Mouse (Mus musculus): ENCODE results near the gene Clec4a4. TPM values are rescaled to one million over a fixed set of nuclear protein-coding genes. Genes with fewer than 3 reads are reported as not detected.

The Clec4a4 gene
- polyA plus RNA-seq, 1 experiment = not detected

DNA sequence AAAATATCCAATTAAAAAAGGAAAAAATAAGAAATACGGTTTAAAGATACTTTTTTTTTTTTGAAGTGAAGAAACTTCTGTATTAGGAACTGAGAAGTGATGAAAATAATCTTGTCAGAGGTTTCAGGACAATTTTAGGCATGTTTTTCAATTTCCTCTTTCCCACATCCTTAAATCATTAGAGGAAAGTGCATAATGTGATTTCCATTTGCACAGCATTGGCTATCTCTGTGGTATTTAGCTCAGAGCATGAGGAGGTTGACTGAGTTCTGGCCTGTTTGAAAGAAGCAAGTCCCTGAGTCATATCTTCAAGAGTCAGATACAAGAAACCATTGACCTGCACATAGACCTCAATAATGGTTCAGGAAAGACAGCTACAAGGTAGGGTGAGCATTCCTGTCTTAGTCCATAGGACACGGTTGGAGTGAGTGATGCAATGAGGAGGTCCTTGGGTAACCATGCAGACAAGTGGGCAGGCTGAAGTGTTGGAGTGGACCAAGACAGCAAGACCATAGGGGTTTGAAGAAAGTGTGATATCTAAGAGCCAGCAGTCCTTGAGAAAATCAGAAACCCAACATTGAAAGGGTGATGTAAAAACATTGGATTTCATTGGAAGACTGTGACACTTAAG, 59.7 kb downstream of the Clec4a4 start, which contains the start of gene Clec4b1:
Gene Clec4b1 (plus strand): TSS at position 221 of the 631 bp plus-strand sequence.
- no peak within 1 kb of the TSS for H3K4me3 ChIP-seq (ENCODE audit: control insufficient read depth, insufficient read depth, low read length)
- WGBS = 88% methylated on average over 2 of the region's 2 CpGs
- no peak within 1 kb of the TSS for H3K27ac ChIP-seq (ENCODE audit: control insufficient read depth, insufficient read depth, low read length)
- H3K27me3 ChIP-seq (ENCODE audit: control insufficient read depth, insufficient read depth, low read length) = no peaks in the 10 kb centered on the region
- no peak for DNase-seq
- H3K36me3 ChIP-seq (ENCODE audit: control insufficient read depth, insufficient read depth, low read length) = no peaks in the 10 kb centered on the region
- no peaks in the 10 kb centered on the region for H3K4me1 ChIP-seq (replicated peaks; ENCODE audit: control insufficient read depth, insufficient read depth, low read length)
- no peak for TF ChIP-seq CTCF (IDR thresholded peaks at IDR 0.05; ENCODE audit: borderline replicate concordance, control insufficient read depth, extremely low read depth, insufficient read depth, low read length, poor library complexity)
- TF ChIP-seq POLR2A (IDR thresholded peaks at IDR 0.05; ENCODE audit: control insufficient read depth, extremely low read depth, insufficient read depth, low read length, poor library complexity) = no peak

Other genes starting within 250 kb of the Clec4a4 start
- gene Slc2a3, start 188.7 kb upstream of the Clec4a4 start, polyA plus RNA-seq (2012; rRNA removed) = 11.7 and 12.8 TPM in 2 replicates
- 20.2 and 22.5 TPM in 2 replicates for gene Foxj2, start 170.5 kb upstream of the Clec4a4 start, polyA plus RNA-seq (2012; rRNA removed)
- gene C3ar1, start 134.2 kb upstream of the Clec4a4 start, polyA plus RNA-seq (2012; rRNA removed) = 2.4 and 4.3 TPM in 2 replicates
- gene Necap1, start 115.9 kb upstream of the Clec4a4 start, polyA plus RNA-seq (2012; rRNA removed) = 14.3 and 19.5 TPM in 2 replicates
- 2.4 and 3.4 TPM in 2 replicates for gene Clec4a1, start 68.5 kb upstream of the Clec4a4 start, polyA plus RNA-seq (2012; rRNA removed)
- gene Clec4a3, start 37.9 kb upstream of the Clec4a4 start, polyA plus RNA-seq (2012; rRNA removed) = 0.82 and 2.8 TPM in 2 replicates
- gene Clec4b1, start 59.6 kb downstream of the Clec4a4 start, polyA plus RNA-seq (2012; rRNA removed) = 0.41 and 0.69 TPM in 2 replicates
- gene Clec4a2, start 116.1 kb downstream of the Clec4a4 start, polyA plus RNA-seq (2012; rRNA removed) = 0.91 and 1.4 TPM in 2 replicates
- 0.13 TPM in 1 of 2 replicates, not detected in the other for gene Clec4b2, start 182.5 kb downstream of the Clec4a4 start, polyA plus RNA-seq (2012; rRNA removed)
- gene Clec4n, start 239.5 kb downstream of the Clec4a4 start, polyA plus RNA-seq (2012; rRNA removed) = 9.1 and 14.2 TPM in 2 replicates